Mouse (Mus musculus): ENCODE measurements around the gene Methig1.
A peak's percentile ranks its signal among the peaks of the same experiment; 100 is the strongest.

Methig1 gene

GRCm38 (mm10) chr15:100424396-100425122 is 71.6 kb downstream of the Methig1 start, which contains the start of gene Slc11a2:
Gene Slc11a2 (minus strand): TSS chr15:100425072.
- DNase-seq = peak; percentile 66 to 70

- no peak for DNase-seq
Observed at GRCm38 (mm10) chr15:100428296-100428905, 75.5 kb downstream of the Methig1 start.

GRCm38 (mm10) chr15:100429959-100430565 is 77.1 kb downstream of the Methig1 start:
- DNase-seq = peak; percentile 55 to 69

- DNase-seq = no peak
Observed at GRCm38 (mm10) chr15:100433234-100433633, 80.3 kb downstream of the Methig1 start.

Measured in kidney, adult 8-10 months (tissue).